In genomic region chr7:98108636-98109430, GRCm38 (mm10) we compare ENCODE assay signal across 12 mouse cellular contexts. TPM values are rescaled to one million over a fixed set of nuclear protein-coding genes. Genes with fewer than 3 reads are reported as not detected.
DNase-seq lines count a peak whose midpoint lies in the region; ATAC-seq and TF ChIP-seq lines count a peak whose summit lies in the region.
"Had no signal": no experiment of that assay in that cellular context is flagged by ENCODE, and none has a peak within 500 bp of the region (broad histone marks: within the 10 kb centered on the region; RNA-seq: fewer than 3 reads in every experiment).

No protein-coding gene starts in this region.

- H3K9me3 ChIP-seq in kidney, postnatal 0 days (replicated peaks; ENCODE audit: low read length), result no peaks in the 10 kb centered on the region
- H3K9me3 ChIP-seq in intestine, postnatal 0 days (ENCODE audit: control insufficient read depth), result no peaks in the 10 kb centered on the region
- H3K9me3 ChIP-seq: intestine, embryonic 15.5 days had no signal

- DNase-seq in kidney, postnatal 0 days (ENCODE audit: low spot score), result peak; percentile 20
- DNase-seq in kidney, adult 2 months, result no peak
- DNase-seq in A20 (ENCODE audit: low read depth, low spot score), result peak; percentile 53
- DNase-seq in CD8-positive naive resting alpha-beta T cell, adult 2 months (ENCODE audit: low read depth in 2 of 2, low spot score in 2 of 2), result peak; percentile 28 to 52
- peak; percentile 67 to 73 for DNase-seq in cerebellum, postnatal 36 days
- no peak for DNase-seq in embryo, embryonic 10.5 days (ENCODE audit: low spot score)
- DNase-seq in layer of hippocampus, adult 8-10 months (ENCODE audit: low spot score in 2 of 2), result no peak
- DNase-seq: right cerebral cortex, postnatal 4 days had no signal

- H3K4me3 ChIP-seq in kidney, postnatal 0 days (replicated peaks; ENCODE audit: low read depth, low read length), result no peak overlapping the region
- H3K4me3 ChIP-seq in kidney, adult 2 months (ENCODE audit: insufficient read depth, low read depth, low read length), result no peak overlapping the region
- no peak overlapping the region for H3K4me3 ChIP-seq in intestine, postnatal 0 days (ENCODE audit: low read depth, low read length)
- H3K4me3 ChIP-seq: erythroblast, embryonic 14.5 days; intestine, embryonic 15.5 days had no signal

- 75% methylated on average over 16 of the region's 16 CpGs for WGBS in kidney, postnatal 0 days
- 79% methylated on average over 16 of the region's 16 CpGs for WGBS in kidney, adult 2 months
- WGBS in intestine, postnatal 0 days, result 76% methylated on average over 16 of the region's 16 CpGs

- H3K27me3 ChIP-seq in kidney, postnatal 0 days (ENCODE audit: insufficient read depth, low read length), result no peaks in the 10 kb centered on the region; the same call in 1 of the 2 replicates
- H3K27me3 ChIP-seq in kidney, adult 2 months (replicated peaks; ENCODE audit: control insufficient read depth, insufficient read depth, low read length), result no peaks in the 10 kb centered on the region
- no peaks in the 10 kb centered on the region for H3K27me3 ChIP-seq in intestine, postnatal 0 days (replicated peaks; ENCODE audit: control insufficient read depth, insufficient read depth, low read length)

- H3K9ac ChIP-seq in kidney, postnatal 0 days (ENCODE audit: low read depth, low read length), result no peak overlapping the region
- no peak overlapping the region for H3K9ac ChIP-seq in intestine, postnatal 0 days (ENCODE audit: low read depth, low read length)
- H3K9ac ChIP-seq: intestine, embryonic 15.5 days had no signal

- H3K36me3 ChIP-seq in kidney, postnatal 0 days (ENCODE audit: insufficient read depth, low read length), result no peaks in the 10 kb centered on the region
- H3K36me3 ChIP-seq in kidney, adult 2 months (ENCODE audit: control insufficient read depth, insufficient read depth, low read length), result no peaks in the 10 kb centered on the region
- H3K36me3 ChIP-seq in intestine, postnatal 0 days (ENCODE audit: control insufficient read depth, insufficient read depth), result no peaks in the 10 kb centered on the region
- H3K36me3 ChIP-seq: intestine, embryonic 15.5 days had no signal

- no peak for TF ChIP-seq POLR2A in kidney, adult 2 months (IDR thresholded peaks at IDR 0.05; ENCODE audit: low read depth, low read length)

- peaks cover 16% of the 10 kb centered on the region for H3K4me1 ChIP-seq in kidney, postnatal 0 days (replicated peaks; ENCODE audit: insufficient read depth, low read length)
- H3K4me1 ChIP-seq in kidney, adult 2 months (ENCODE audit: control insufficient read depth, insufficient read depth, low read length), result peaks cover 16% of the 10 kb centered on the region
- peaks cover 11% of the 10 kb centered on the region; the same call in 1 of the 2 replicates for H3K4me1 ChIP-seq in intestine, postnatal 0 days (replicated peaks; ENCODE audit: control insufficient read depth, insufficient read depth, low read length)

- peak; percentile 26; the same call in 1 of the 2 replicates for ATAC-seq in kidney, postnatal 0 days (replicated peaks; ENCODE audit: low FRiP score, low read depth)
- no peak for ATAC-seq in intestine, postnatal 0 days
- ATAC-seq: intestine, embryonic 15.5 days; lung, postnatal 0 days had no signal

- H3K4me2 ChIP-seq in kidney, postnatal 0 days (ENCODE audit: low read length), result no peak overlapping the region
- H3K4me2 ChIP-seq in intestine, postnatal 0 days (replicated peaks; ENCODE audit: low read depth), result no peak overlapping the region
- H3K4me2 ChIP-seq: intestine, embryonic 15.5 days had no signal

- H3K27ac ChIP-seq in kidney, postnatal 0 days, result peak overlapping the region; percentile 8; the same call in 1 of the 2 replicates
- no peak overlapping the region for H3K27ac ChIP-seq in kidney, adult 2 months (ENCODE audit: insufficient read depth, low read depth, low read length)
- H3K27ac ChIP-seq in intestine, postnatal 0 days (ENCODE audit: low read depth, low read length), result no peak overlapping the region; the same call in 1 of the 2 replicates
- H3K27ac ChIP-seq: intestine, embryonic 15.5 days had no signal

- TF ChIP-seq CTCF in kidney, postnatal 0 days (IDR thresholded peaks at IDR 0.05; ENCODE audit: low read depth), result no peak
- TF ChIP-seq CTCF in kidney, adult 2 months (conservative IDR thresholded peaks at IDR 0.05; ENCODE audit: insufficient read depth, insufficient read length, low read depth, low read length), result no peak
- no peak for TF ChIP-seq CTCF in intestine, postnatal 0 days (IDR thresholded peaks at IDR 0.05; ENCODE audit: low read depth)

RNA-seq across cellular contexts. Expression of gene Myo7a, which starts 10.5 kb away (rescaled TPM):
- polyA plus RNA-seq in kidney, postnatal 0 days (2015; fragmentation: Nextera tagmentation; extraction: Ambion mirVana), result 7.6 and 8.7 TPM in 2 replicates
- polyA plus RNA-seq in kidney, adult 2 months (2012; rRNA removed), result 24.6 and 29.8 TPM in 2 replicates
- 24.0 and 25.0 TPM in 2 replicates for polyA plus RNA-seq in intestine, postnatal 0 days (2015; fragmentation: Nextera tagmentation; extraction: Ambion mirVana)
- total RNA-seq in layer of hippocampus, adult 8-10 months (2022), result 10 to 100 TPM; 11.1 to 15.0 (median 13.2) TPM

RNA-seq across cellular contexts. Expression of gene Omp, which starts 36.5 kb away (rescaled TPM):
- polyA plus RNA-seq in kidney, postnatal 0 days (2015; fragmentation: Nextera tagmentation; extraction: Ambion mirVana), result 0.38 and 0.50 TPM in 2 replicates
- polyA plus RNA-seq in kidney, adult 2 months (2012; rRNA removed), result 0.53 and 1.3 TPM in 2 replicates
- polyA plus RNA-seq in intestine, postnatal 0 days (2015; fragmentation: Nextera tagmentation; extraction: Ambion mirVana), result 0.10 and 0.26 TPM in 2 replicates
- total RNA-seq in layer of hippocampus, adult 8-10 months (2022), result 1 to 10 TPM in 3 of 4 experiments, under 1 TPM in 1; 0.92 to 1.3 (median 1.1) TPM

Comparison
In these comparisons a context has a peak if more than half of its experiments do, and no peak if none do; other contexts are left out.
1. DNase-seq: peak in kidney, postnatal 0 days (single experiment), A20 (single experiment), CD8-positive naive resting alpha-beta T cell, adult 2 months (2 of 2) and cerebellum, postnatal 36 days (2 of 2); none in kidney, adult 2 months (single experiment), embryo, embryonic 10.5 days (single experiment) and layer of hippocampus, adult 8-10 months (0 of 2).